Mouse (Mus musculus): ENCODE results near the gene Irgc1.

DNA sequence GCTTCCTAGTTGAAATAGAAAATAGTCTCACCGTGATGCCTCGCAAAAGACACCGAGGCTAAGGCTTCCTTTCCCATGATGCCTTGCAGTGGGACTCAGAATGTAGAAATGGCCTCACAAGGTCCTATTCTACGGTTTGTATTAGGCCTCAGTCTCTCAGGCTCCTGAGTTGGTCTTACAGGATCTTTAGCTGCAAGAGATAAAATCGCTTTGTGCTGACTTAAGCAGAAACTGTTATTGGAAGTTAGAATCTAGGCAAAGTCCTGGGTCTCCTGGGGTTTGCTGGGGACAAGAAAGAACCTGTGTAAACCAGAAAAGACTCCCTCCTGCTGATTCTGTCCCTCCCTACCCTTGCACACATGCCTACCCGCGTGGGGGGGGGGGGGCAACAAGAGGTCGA lies 24.2 kb upstream of the Irgc1 start:
- no peak for TF ChIP-seq POLR2A (IDR thresholded peaks at IDR 0.05; ENCODE audit: insufficient read depth, low read depth, low read length)
- TF ChIP-seq CTCF (IDR thresholded peaks at IDR 0.05) = no peak
